Comparison of ENCODE assay signal across 22 mouse cellular contexts in the genomic region with DNA sequence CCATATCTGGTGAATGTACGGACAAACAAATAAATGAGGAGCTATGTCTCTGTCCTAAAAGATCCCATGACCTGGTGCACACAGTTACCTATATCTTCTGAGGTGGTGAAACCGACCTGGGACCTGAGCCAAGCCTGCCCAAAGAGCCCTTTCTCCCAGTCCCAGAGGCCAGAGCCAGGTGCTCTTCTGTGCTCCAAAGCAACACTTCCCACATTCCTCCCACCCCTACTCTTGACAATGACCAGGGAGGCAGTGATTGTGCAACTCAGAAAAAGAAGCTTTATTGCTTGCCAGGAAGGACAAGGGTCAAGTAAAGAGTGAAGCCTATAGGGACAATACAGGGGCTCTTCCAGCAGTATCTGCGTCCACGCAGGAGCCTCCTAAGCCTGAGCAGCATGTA. TPM values are rescaled to one million over a fixed set of nuclear protein-coding genes. Genes with fewer than 3 reads are reported as not detected.
A peak's percentile ranks its signal among the peaks of the same experiment; 100 is the strongest.
DNase-seq lines count a peak whose midpoint lies in the region; ATAC-seq lines count a peak whose summit lies in the region.
"Had no signal": no experiment of that assay in that cellular context is flagged by ENCODE, and none has a peak within 500 bp of the region (broad histone marks: within the 10 kb centered on the region; RNA-seq: fewer than 3 reads in every experiment).

No protein-coding gene starts in this region.

- H3K27me3 ChIP-seq in intestine, embryonic 16.5 days (replicated peaks; ENCODE audit: control insufficient read depth, insufficient read depth, low read length), result 0 out of 2 replicates have a peak, but pooled peaks cover 4% of the 10 kb centered on the region
- H3K27me3 ChIP-seq: embryonic facial prominence, embryonic 12.5 days; forebrain, embryonic 12.5 days had no signal

- WGBS in intestine, embryonic 16.5 days, result 71% methylated on average over 4 of the region's 4 CpGs

- H3K9ac ChIP-seq in intestine, embryonic 16.5 days (ENCODE audit: low read depth, low read length), result no peak overlapping the region
- H3K9ac ChIP-seq: embryonic facial prominence, embryonic 12.5 days; forebrain, embryonic 12.5 days had no signal

- no peaks in the 10 kb centered on the region for H3K4me1 ChIP-seq in intestine, embryonic 16.5 days (ENCODE audit: control insufficient read depth, insufficient read depth, low read length)
- H3K4me1 ChIP-seq: embryonic facial prominence, embryonic 10.5 days; embryonic facial prominence, embryonic 12.5 days; forebrain, embryonic 10.5 days; forebrain, embryonic 12.5 days had no signal

- H3K27ac ChIP-seq in intestine, embryonic 16.5 days (ENCODE audit: low read length), result no peak overlapping the region
- H3K27ac ChIP-seq: embryonic facial prominence, embryonic 10.5 days; embryonic facial prominence, embryonic 12.5 days; forebrain, embryonic 10.5 days; forebrain, embryonic 12.5 days had no signal

- H3K4me2 ChIP-seq in intestine, embryonic 16.5 days (ENCODE audit: low read depth, low read length), result no peak overlapping the region
- H3K4me2 ChIP-seq: embryonic facial prominence, embryonic 12.5 days; forebrain, embryonic 12.5 days had no signal

- no peak overlapping the region for H3K4me3 ChIP-seq in intestine, embryonic 16.5 days (ENCODE audit: low read length)
- H3K4me3 ChIP-seq: embryonic facial prominence, embryonic 10.5 days; embryonic facial prominence, embryonic 12.5 days; forebrain, embryonic 10.5 days; forebrain, embryonic 12.5 days had no signal

- DNase-seq in adipocyte (ENCODE audit: low spot score), result peak; percentile 42
- DNase-seq in fat pad, adult 2 months (ENCODE audit: extremely low read depth, low read depth, low spot score), result peak; percentile 98
- DNase-seq in kidney, postnatal 25 days, result no peak
- DNase-seq: cerebellum, adult 11-12 months; cerebellum, adult 2 months; cerebellum, adult 9-10 months; cerebellum, postnatal 25 days had no signal

- H3K9me3 ChIP-seq in intestine, embryonic 16.5 days (ENCODE audit: control insufficient read depth, low read length), result no peaks in the 10 kb centered on the region
- H3K9me3 ChIP-seq: embryonic facial prominence, embryonic 10.5 days; embryonic facial prominence, embryonic 12.5 days; forebrain, embryonic 10.5 days; forebrain, embryonic 12.5 days had no signal

- no peaks in the 10 kb centered on the region for H3K36me3 ChIP-seq in intestine, embryonic 16.5 days (ENCODE audit: control insufficient read depth, insufficient read depth, low read length)
- H3K36me3 ChIP-seq: embryonic facial prominence, embryonic 10.5 days; embryonic facial prominence, embryonic 12.5 days; forebrain, embryonic 10.5 days; forebrain, embryonic 12.5 days had no signal

- peak; percentile 48; the same call in 1 of the 2 replicates for ATAC-seq in intestine, embryonic 16.5 days
- no peak for ATAC-seq in monocyte, adult 5-6 weeks (replicated peaks; ENCODE audit: insufficient number of reproducible peaks, low FRiP score, low TSS enrichment, poor library complexity, severe bottlenecking)
- ATAC-seq: forebrain, embryonic 14.5 days; forebrain, embryonic 16.5 days had no signal

RNA-seq across cellular contexts. Expression of a gene that starts 4.4 kb away (rescaled TPM):
- polyA plus RNA-seq in intestine, embryonic 16.5 days (2015; fragmentation: Nextera tagmentation; extraction: Ambion mirVana), result 7.3 and 7.9 TPM in 2 replicates
- not detected in 3 replicates for total RNA-seq in monocyte, adult 5-6 weeks (2017)
- total RNA-seq: MEL had no signal
- polyA plus RNA-seq: cortical plate, adult 2 months; forebrain, embryonic 14.5 days had no signal

RNA-seq across cellular contexts. Expression of a gene that starts 9.9 kb away (rescaled TPM):
- polyA plus RNA-seq in intestine, embryonic 16.5 days (2015; fragmentation: Nextera tagmentation; extraction: Ambion mirVana), result not detected in 2 replicates
- not detected in 3 replicates for total RNA-seq in monocyte, adult 5-6 weeks (2017)
- total RNA-seq: adrenal gland, adult 18-20 months; adrenal gland, postnatal 14 days; adrenal gland, postnatal 36 days; MEL had no signal
- polyA plus RNA-seq: embryonic facial prominence, embryonic 10.5 days; embryonic facial prominence, embryonic 12.5 days; embryonic facial prominence, embryonic 14.5 days; forebrain, embryonic 10.5 days; forebrain, embryonic 12.5 days; forebrain, embryonic 14.5 days; forebrain, embryonic 16.5 days had no signal

RNA-seq across cellular contexts. Expression of a gene that starts 45.8 kb away (rescaled TPM):
- polyA plus RNA-seq in intestine, embryonic 16.5 days (2015; fragmentation: Nextera tagmentation; extraction: Ambion mirVana), result not detected in 2 replicates
- not detected in 3 replicates for total RNA-seq in monocyte, adult 5-6 weeks (2017)
- total RNA-seq: adrenal gland, adult 18-20 months; adrenal gland, adult 8-10 months; adrenal gland, postnatal 14 days; adrenal gland, postnatal 36 days; MEL had no signal
- polyA plus RNA-seq: cerebellum, adult 2 months; cortical plate, adult 2 months; embryonic facial prominence, embryonic 10.5 days; embryonic facial prominence, embryonic 12.5 days; forebrain, embryonic 10.5 days; forebrain, embryonic 12.5 days; forebrain, embryonic 14.5 days; forebrain, embryonic 16.5 days had no signal

RNA-seq across cellular contexts. Expression of a gene that starts 54.4 kb away (rescaled TPM):
- polyA plus RNA-seq in intestine, embryonic 16.5 days (2015; fragmentation: Nextera tagmentation; extraction: Ambion mirVana), result 884 and 955 TPM in 2 replicates
- total RNA-seq in monocyte, adult 5-6 weeks (2017), result not detected in 3 replicates
- total RNA-seq: MEL had no signal

RNA-seq across cellular contexts. Expression of a gene that starts 57.9 kb away (rescaled TPM):
- 11.5 and 11.8 TPM in 2 replicates for polyA plus RNA-seq in intestine, embryonic 16.5 days (2015; fragmentation: Nextera tagmentation; extraction: Ambion mirVana)
- not detected in 3 replicates for total RNA-seq in monocyte, adult 5-6 weeks (2017)
- total RNA-seq: adrenal gland, adult 18-20 months; adrenal gland, adult 8-10 months; adrenal gland, postnatal 14 days; adrenal gland, postnatal 36 days; MEL had no signal
- polyA plus RNA-seq: forebrain, embryonic 10.5 days had no signal

Comparison
In these comparisons a context has a peak if more than half of its experiments do, and no peak if none do; other contexts are left out.
1. DNase-seq: peak in adipocyte (single experiment) and fat pad, adult 2 months (single experiment); none in kidney, postnatal 25 days (0 of 2).